Mouse (Mus musculus): ENCODE measurements around the gene Gm21833. TPM values are rescaled to one million over a fixed set of nuclear protein-coding genes. Genes with fewer than 3 reads are reported as not detected.
"Not testable (repeated sequence)": the region's sequence is repeated elsewhere in the genome, so short reads cannot be mapped to it uniquely, and the experiment has no call there.

Gm21833 gene
- total RNA-seq (2014; fragmentation: Nextera tagmentation) (not detected in 2 replicates), total RNA-seq (2017) (0.22 TPM in 1 of 2 replicates, not detected in the other), polyA plus RNA-seq (2012) (not detected in 2 replicates)

DNA sequence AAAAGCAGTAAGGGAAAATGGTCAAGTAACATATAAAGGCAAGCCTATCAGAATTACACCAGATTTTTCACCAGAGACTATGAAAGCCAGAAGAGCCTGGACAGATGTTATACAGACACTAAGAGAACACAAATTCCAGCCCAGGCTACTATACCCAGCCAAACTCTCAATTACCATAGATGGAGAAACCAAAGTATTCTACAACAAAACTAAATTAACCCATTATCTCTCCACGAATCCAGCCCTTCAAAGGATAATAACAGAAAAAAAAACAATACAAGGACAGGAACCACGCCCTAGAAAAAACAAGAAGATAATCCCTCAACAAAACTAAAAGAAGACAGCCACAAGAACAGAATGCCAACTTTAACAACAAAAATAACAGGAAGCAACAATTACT is at the start of gene Gm21833:
Gm21833 (plus strand) TSS at position 301 of the 400 bp plus-strand sequence.
- not testable (repeated sequence) for ATAC-seq (ENCODE audit: extremely low read depth, insufficient number of reproducible peaks, low FRiP score, poor library complexity, severe bottlenecking); H3K27me3 ChIP-seq (ENCODE audit: insufficient read depth, low read length); H3K4me1 ChIP-seq (ENCODE audit: insufficient read depth, low read depth, low read length); DNase-seq (ENCODE audit: low spot score); H3K4me3 ChIP-seq (ENCODE audit: low read depth, low read length); H3K9me3 ChIP-seq (replicated peaks); H3K36me3 ChIP-seq (replicated peaks)

DNA sequence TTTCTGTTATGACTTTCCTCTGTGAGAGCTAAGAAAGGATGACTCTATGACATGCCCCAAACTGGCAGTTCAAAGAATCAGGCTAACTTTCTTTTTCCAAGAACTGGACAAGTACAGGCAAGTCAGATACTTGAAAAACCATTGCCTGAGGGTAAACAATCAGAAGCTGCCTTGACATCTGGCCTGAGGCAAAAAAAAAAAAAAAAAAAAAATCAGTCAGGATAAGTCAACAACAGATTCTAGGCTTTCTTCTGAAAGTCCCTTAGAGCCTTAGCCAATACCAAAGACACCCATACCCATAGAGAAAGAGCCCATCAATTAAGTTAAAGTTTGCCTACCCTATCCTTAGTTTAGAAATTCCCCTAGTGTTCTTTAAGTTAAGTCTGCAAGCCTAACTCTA is 38.7 kb upstream of the Gm21833 start:
- TF ChIP-seq GATA2 (IDR thresholded peaks at IDR 0.05; ENCODE audit: borderline replicate concordance, low read depth, low read length) (no peak), GATA1 (IDR thresholded peaks at IDR 0.05; ENCODE audit: borderline replicate concordance, low read length) (no peak), POLR2AphosphoS5 (IDR thresholded peaks at IDR 0.05; ENCODE audit: insufficient replicate concordance, low read depth, low read length) (no peak), CTCF (IDR thresholded peaks at IDR 0.05; ENCODE audit: low read depth, low read length) (no peak), TAL1 (conservative IDR thresholded peaks at IDR 0.05; ENCODE audit: low read depth, low read length) (no peak)
- H3K9me3 ChIP-seq (replicated peaks), result no peaks in the 10 kb centered on the region
- no peaks in the 10 kb centered on the region for H3K27me3 ChIP-seq (ENCODE audit: insufficient read depth, low read length)
- no peak for DNase-seq (ENCODE audit: low spot score)
- H3K4me1 ChIP-seq (ENCODE audit: insufficient read depth, low read depth, low read length), result no peaks in the 10 kb centered on the region
- no peaks in the 10 kb centered on the region for H3K36me3 ChIP-seq (replicated peaks)
- no peak overlapping the region for H3K4me3 ChIP-seq (ENCODE audit: low read depth, low read length)
- ATAC-seq (ENCODE audit: extremely low read depth, insufficient number of reproducible peaks, low FRiP score, poor library complexity, severe bottlenecking), result no peak

DNA sequence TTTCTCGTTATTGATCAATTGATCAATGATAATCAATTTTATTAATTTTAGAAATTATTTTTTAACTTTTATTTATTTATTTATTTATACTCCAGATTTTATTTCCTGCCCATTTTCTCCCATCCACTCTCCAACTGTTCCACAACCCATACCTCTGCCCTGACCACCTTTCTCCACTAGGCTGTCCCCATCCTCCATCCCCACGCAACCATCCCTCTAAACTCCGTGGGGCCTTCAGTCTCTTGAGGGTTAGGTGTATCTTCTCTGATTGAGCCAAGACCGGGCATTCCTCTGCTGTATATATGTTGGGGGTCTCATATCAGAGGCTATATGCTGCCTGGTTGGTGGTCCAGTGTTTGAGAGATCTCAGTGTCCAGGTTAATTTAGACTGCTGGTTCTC is 31.7 kb upstream of the Gm21833 start:
- H3K9me3 ChIP-seq (replicated peaks), result 0 out of 2 replicates have a peak, but pooled peaks cover 2% of the 10 kb centered on the region
- no peak overlapping the region for H3K4me3 ChIP-seq (ENCODE audit: low read depth, low read length)
- ATAC-seq (ENCODE audit: extremely low read depth, insufficient number of reproducible peaks, low FRiP score, poor library complexity, severe bottlenecking) (no peak), DNase-seq (ENCODE audit: low spot score) (no peak)
- no peaks in the 10 kb centered on the region for H3K4me1 ChIP-seq (ENCODE audit: insufficient read depth, low read depth, low read length)
- no peaks in the 10 kb centered on the region for H3K27me3 ChIP-seq (ENCODE audit: insufficient read depth, low read length)
- H3K36me3 ChIP-seq (replicated peaks), result no peaks in the 10 kb centered on the region
- TF ChIP-seq GATA1 (IDR thresholded peaks at IDR 0.05; ENCODE audit: borderline replicate concordance, low read length), result no peak
- no peak for TF ChIP-seq CTCF (IDR thresholded peaks at IDR 0.05; ENCODE audit: low read depth, low read length)
- no peak for TF ChIP-seq TAL1 (conservative IDR thresholded peaks at IDR 0.05; ENCODE audit: low read depth, low read length)
- no peak for TF ChIP-seq POLR2AphosphoS5 (IDR thresholded peaks at IDR 0.05; ENCODE audit: insufficient replicate concordance, low read depth, low read length)
- no peak for TF ChIP-seq GATA2 (IDR thresholded peaks at IDR 0.05; ENCODE audit: borderline replicate concordance, low read depth, low read length)

DNA sequence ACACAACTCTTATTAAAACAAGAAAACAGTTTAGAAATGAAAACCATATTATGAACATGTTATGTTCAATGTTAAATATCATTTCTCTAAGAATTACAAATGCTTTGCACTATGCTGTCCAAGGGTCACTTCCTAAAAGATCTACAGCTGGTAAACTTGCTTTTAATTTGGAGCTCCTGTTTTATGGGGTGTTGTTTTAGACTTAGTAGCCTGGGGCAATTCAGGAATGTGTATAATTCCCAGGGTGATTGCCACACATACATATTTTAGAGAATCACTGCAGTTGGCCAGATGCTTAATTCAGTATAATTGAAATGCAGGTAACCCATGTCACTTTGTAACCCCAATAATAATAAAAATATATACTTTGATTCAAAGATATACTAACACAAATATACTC is 12.9 kb upstream of the Gm21833 start:
- ATAC-seq (ENCODE audit: extremely low read depth, insufficient number of reproducible peaks, low FRiP score, poor library complexity, severe bottlenecking), result no peak
- Histone ChIP-seq H3K36me3 (replicated peaks) (no peaks in the 10 kb centered on the region), H3K4me1 (ENCODE audit: insufficient read depth, low read depth, low read length) (no peaks in the 10 kb centered on the region)

DNA sequence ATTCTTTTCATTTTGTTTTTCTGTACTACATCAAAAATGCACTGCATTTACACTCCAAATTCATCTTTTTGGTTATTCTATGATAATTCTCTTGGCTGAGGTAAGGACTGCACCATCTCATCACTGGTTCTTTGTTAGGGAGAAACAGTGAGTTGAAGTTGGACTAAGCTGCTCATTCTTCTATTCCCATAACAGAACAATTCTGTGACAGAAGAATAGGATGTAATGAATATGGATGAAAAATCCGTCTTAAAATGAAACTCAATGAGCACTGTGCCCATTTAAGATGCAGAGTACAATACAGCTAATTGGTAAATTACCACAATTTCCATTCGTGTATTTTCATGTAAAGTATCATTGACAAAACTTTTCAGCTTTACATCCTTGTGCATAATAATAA is 11.6 kb upstream of the Gm21833 start:
- TF ChIP-seq GATA2 (IDR thresholded peaks at IDR 0.05; ENCODE audit: borderline replicate concordance, low read depth, low read length), result no peak
- no peak for TF ChIP-seq TAL1 (conservative IDR thresholded peaks at IDR 0.05; ENCODE audit: low read depth, low read length)
- no peak for TF ChIP-seq CTCF (IDR thresholded peaks at IDR 0.05; ENCODE audit: low read depth, low read length)
- TF ChIP-seq GATA1 (IDR thresholded peaks at IDR 0.05; ENCODE audit: borderline replicate concordance, low read length), result no peak
- TF ChIP-seq POLR2AphosphoS5 (IDR thresholded peaks at IDR 0.05; ENCODE audit: insufficient replicate concordance, low read depth, low read length), result no peak
- no peaks in the 10 kb centered on the region for H3K9me3 ChIP-seq (replicated peaks)
- no peaks in the 10 kb centered on the region for H3K27me3 ChIP-seq (ENCODE audit: insufficient read depth, low read length)
- ATAC-seq (ENCODE audit: extremely low read depth, insufficient number of reproducible peaks, low FRiP score, poor library complexity, severe bottlenecking), result no peak
- no peak overlapping the region for H3K4me3 ChIP-seq (ENCODE audit: low read depth, low read length)
- no peaks in the 10 kb centered on the region for H3K4me1 ChIP-seq (ENCODE audit: insufficient read depth, low read depth, low read length)
- H3K36me3 ChIP-seq (replicated peaks), result no peaks in the 10 kb centered on the region
- DNase-seq (ENCODE audit: low spot score), result no peak

More for the DNA sequence above, 12.9 kb upstream of the Gm21833 start:
- TF ChIP-seq GATA1 (IDR thresholded peaks at IDR 0.05; ENCODE audit: borderline replicate concordance, low read length) (no peak), GATA2 (IDR thresholded peaks at IDR 0.05; ENCODE audit: borderline replicate concordance, low read depth, low read length) (no peak), TAL1 (conservative IDR thresholded peaks at IDR 0.05; ENCODE audit: low read depth, low read length) (no peak), CTCF (IDR thresholded peaks at IDR 0.05; ENCODE audit: low read depth, low read length) (no peak), POLR2AphosphoS5 (IDR thresholded peaks at IDR 0.05; ENCODE audit: insufficient replicate concordance, low read depth, low read length) (no peak)
- no peaks in the 10 kb centered on the region for H3K9me3 ChIP-seq (replicated peaks)
- H3K4me3 ChIP-seq (ENCODE audit: low read depth, low read length), result no peak overlapping the region
- no peak for DNase-seq (ENCODE audit: low spot score)
- no peaks in the 10 kb centered on the region for H3K27me3 ChIP-seq (ENCODE audit: insufficient read depth, low read length)

DNA sequence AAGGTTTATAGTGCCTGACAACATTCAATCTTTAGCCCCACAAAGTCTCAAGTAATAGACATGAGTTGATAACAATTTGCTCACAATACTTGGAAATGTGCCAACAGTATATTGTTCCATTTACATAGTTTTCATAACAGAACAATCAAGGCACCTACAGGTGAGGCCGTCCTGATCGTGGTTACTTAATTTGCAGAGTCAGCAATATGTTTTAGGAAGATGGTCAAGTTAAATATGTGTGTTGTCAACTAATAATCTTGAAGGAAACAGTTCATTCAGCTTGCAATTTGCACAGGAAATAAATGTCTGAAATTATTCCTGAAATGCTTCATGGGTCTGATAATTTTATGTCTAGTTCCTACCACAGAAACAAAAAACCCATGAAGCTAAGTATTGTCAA is 27.6 kb downstream of the Gm21833 start:
- Histone ChIP-seq H3K4me1 (ENCODE audit: insufficient read depth, low read depth, low read length) (no peaks in the 10 kb centered on the region), H3K27me3 (ENCODE audit: insufficient read depth, low read length) (no peaks in the 10 kb centered on the region), H3K9me3 (replicated peaks) (no peaks in the 10 kb centered on the region), H3K36me3 (replicated peaks) (no peaks in the 10 kb centered on the region), H3K4me3 (ENCODE audit: low read depth, low read length) (no peak overlapping the region)
- no peak for DNase-seq (ENCODE audit: low spot score)
- TF ChIP-seq TAL1 (conservative IDR thresholded peaks at IDR 0.05; ENCODE audit: low read depth, low read length), result no peak
- TF ChIP-seq CTCF (IDR thresholded peaks at IDR 0.05; ENCODE audit: low read depth, low read length), result no peak
- no peak for TF ChIP-seq POLR2AphosphoS5 (IDR thresholded peaks at IDR 0.05; ENCODE audit: insufficient replicate concordance, low read depth, low read length)
- no peak for TF ChIP-seq GATA2 (IDR thresholded peaks at IDR 0.05; ENCODE audit: borderline replicate concordance, low read depth, low read length)
- no peak for TF ChIP-seq GATA1 (IDR thresholded peaks at IDR 0.05; ENCODE audit: borderline replicate concordance, low read length)
- no peak for ATAC-seq (ENCODE audit: extremely low read depth, insufficient number of reproducible peaks, low FRiP score, poor library complexity, severe bottlenecking)

DNA sequence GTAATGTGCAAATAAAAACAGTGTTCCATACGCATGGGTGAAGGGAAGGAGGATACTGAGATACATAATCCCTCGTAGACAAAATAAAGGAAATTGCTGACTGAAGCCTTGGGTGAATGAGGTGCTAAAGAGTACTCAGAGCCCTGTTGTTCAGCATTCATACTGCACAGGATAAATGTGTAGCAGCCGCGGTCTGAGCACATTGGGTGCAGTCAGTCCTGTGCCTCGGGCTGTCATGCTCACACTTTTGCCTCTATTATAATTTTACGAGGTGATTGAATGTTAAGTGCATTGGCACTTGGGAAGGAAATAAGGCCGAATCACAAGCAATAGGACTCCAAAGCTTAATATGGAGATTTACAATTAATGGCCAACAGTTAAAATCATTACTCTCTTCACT is 36.4 kb downstream of the Gm21833 start:
- TF ChIP-seq GATA1 (IDR thresholded peaks at IDR 0.05; ENCODE audit: borderline replicate concordance, low read length) (no peak), GATA2 (IDR thresholded peaks at IDR 0.05; ENCODE audit: borderline replicate concordance, low read depth, low read length) (no peak), TAL1 (conservative IDR thresholded peaks at IDR 0.05; ENCODE audit: low read depth, low read length) (no peak), CTCF (IDR thresholded peaks at IDR 0.05; ENCODE audit: low read depth, low read length) (no peak), POLR2AphosphoS5 (IDR thresholded peaks at IDR 0.05; ENCODE audit: insufficient replicate concordance, low read depth, low read length) (no peak)
- Histone ChIP-seq H3K27me3 (ENCODE audit: insufficient read depth, low read length) (no peaks in the 10 kb centered on the region), H3K4me1 (ENCODE audit: insufficient read depth, low read depth, low read length) (no peaks in the 10 kb centered on the region), H3K9me3 (replicated peaks) (peaks cover 3% of the 10 kb centered on the region), H3K36me3 (replicated peaks) (no peaks in the 10 kb centered on the region), H3K4me3 (ENCODE audit: low read depth, low read length) (no peak overlapping the region)
- no peak for DNase-seq (ENCODE audit: low spot score)
- ATAC-seq (ENCODE audit: extremely low read depth, insufficient number of reproducible peaks, low FRiP score, poor library complexity, severe bottlenecking), result no peak

Data from G1E (cell line).